Mouse (Mus musculus) brown adipose tissue, adult 24 weeks (tissue): ENCODE measurements around the gene Nup188. TPM values are rescaled to one million over a fixed set of nuclear protein-coding genes. Genes with fewer than 3 reads are reported as not detected.

Experiments used
- H3K27ac ChIP-seq: fragments of 200-500 bp; replicated peaks from 2 replicates; pipeline ENCODE4 v1.5.1; 2012; ENCODE audit warnings: low read depth, mild to moderate bottlenecking, low read length
- H3K4me1 ChIP-seq: fragments of 200-500 bp; 2 replicates; pipeline ENCODE4 v1.6.1; 2012; ENCODE audit warnings: low read length, mixed read lengths; ENCODE audit not compliant: control insufficient read depth, insufficient read depth, insufficient read length
- H3K4me3 ChIP-seq: fragments of 200-500 bp; 2 replicates; pipeline ENCODE4 v1.5.1; 2012; ENCODE audit warnings: low read depth, mild to moderate bottlenecking, low read length, moderate library complexity; ENCODE audit not compliant: insufficient read depth
- polyA plus RNA-seq: library from polyadenylated mRNA; stranded (reverse); fragments of >200 nt; gene quantifications from 2 replicates; pipeline ENCODE4 v1.2.4, GENCODE M21; 2012; ENCODE audit not compliant: missing spikeins, insufficient read depth, insufficient read length

The Nup188 gene
- polyA plus RNA-seq, 1 experiment = 19.5 TPM

GRCm38 (mm10) chr2:30299525-30299924 is 13.3 kb downstream of the Nup188 start:
- no peak overlapping the region for H3K4me3 ChIP-seq
- H3K4me1 ChIP-seq = no peaks in the 10 kb centered on the region
- H3K27ac ChIP-seq = no peak overlapping the region

- Histone ChIP-seq H3K4me1 (no peaks in the 10 kb centered on the region), H3K27ac (no peak overlapping the region), H3K4me3 (no peak overlapping the region)
Measured at GRCm38 (mm10) chr2:30299966-30300365, 13.8 kb downstream of the Nup188 start.

GRCm38 (mm10) chr2:30306087-30306486 is 19.9 kb downstream of the Nup188 start:
- no peak overlapping the region for H3K4me3 ChIP-seq
- H3K4me1 ChIP-seq = no peaks in the 10 kb centered on the region

GRCm38 (mm10) chr2:30309351-30309750 is 23.2 kb downstream of the Nup188 start:
- Histone ChIP-seq H3K4me3 (no peak overlapping the region), H3K4me1 (no peaks in the 10 kb centered on the region), H3K27ac (no peak overlapping the region)

More at GRCm38 (mm10) chr2:30306087-30306486, 19.9 kb downstream of the Nup188 start:
- H3K27ac ChIP-seq = no peak overlapping the region

GRCm38 (mm10) chr2:30311481-30311880 is 25.3 kb downstream of the Nup188 start:
- Histone ChIP-seq H3K4me1 (no peaks in the 10 kb centered on the region), H3K27ac (no peak overlapping the region), H3K4me3 (no peak overlapping the region)

DNA sequence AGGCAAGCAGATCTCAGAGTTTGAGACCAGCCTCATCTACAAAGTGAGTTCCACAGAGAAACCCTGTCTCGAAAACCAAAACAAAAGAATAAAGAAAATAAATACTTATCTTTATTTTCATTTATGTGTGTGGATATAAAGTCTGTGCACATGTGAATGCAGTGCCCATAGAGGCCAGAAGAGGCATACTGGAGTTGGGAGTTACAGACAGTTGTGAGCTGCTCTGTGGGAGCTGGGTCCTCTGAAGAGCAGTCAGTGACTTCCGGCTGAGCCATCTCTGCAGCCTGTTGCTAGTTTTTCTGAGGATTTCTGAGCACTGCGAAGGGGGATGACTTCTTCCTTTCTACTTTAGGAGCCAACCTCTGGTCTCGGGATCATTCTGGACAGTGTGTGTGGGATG is 29.9 kb downstream of the Nup188 start:
- Histone ChIP-seq H3K4me1 (no peaks in the 10 kb centered on the region), H3K4me3 (no peak overlapping the region)

DNA sequence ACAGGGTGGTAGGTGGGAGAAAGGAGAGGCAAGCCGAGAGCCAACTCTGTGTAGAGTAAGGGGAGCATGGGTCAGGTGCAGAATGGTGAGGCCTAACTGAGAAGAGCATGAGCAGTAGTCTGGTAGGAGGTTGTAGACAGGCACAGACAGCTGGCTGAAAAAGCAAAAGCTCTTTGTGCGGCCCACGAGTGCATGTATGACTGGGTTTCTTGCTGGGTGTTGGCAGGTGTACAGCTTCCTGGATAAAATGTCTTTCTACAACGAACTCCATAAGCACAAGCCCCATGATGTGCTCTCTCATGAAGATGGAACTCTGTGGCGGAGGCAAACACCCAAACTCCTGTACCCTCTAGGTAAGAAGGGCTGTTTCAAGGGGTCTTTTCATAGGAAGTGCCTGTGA is 30.8 kb downstream of the Nup188 start:
- Histone ChIP-seq H3K4me1 (no peaks in the 10 kb centered on the region), H3K4me3 (no peak overlapping the region), H3K27ac (no peak overlapping the region)

More for the DNA sequence above, 29.9 kb downstream of the Nup188 start:
- no peak overlapping the region for H3K27ac ChIP-seq

GRCm38 (mm10) chr2:30319260-30319659 is 33.1 kb downstream of the Nup188 start:
- Histone ChIP-seq H3K27ac (no peak overlapping the region), H3K4me1 (no peaks in the 10 kb centered on the region), H3K4me3 (no peak overlapping the region)

- no peak overlapping the region for H3K27ac ChIP-seq
- H3K4me1 ChIP-seq = no peaks in the 10 kb centered on the region
- no peak overlapping the region for H3K4me3 ChIP-seq
Measured at GRCm38 (mm10) chr2:30323111-30323510, 36.9 kb downstream of the Nup188 start.

GRCm38 (mm10) chr2:30325296-30325695 is 39.1 kb downstream of the Nup188 start:
- H3K4me1 ChIP-seq = no peaks in the 10 kb centered on the region; the same call in 1 of the 2 replicates
- no peak overlapping the region for H3K27ac ChIP-seq
- H3K4me3 ChIP-seq = no peak overlapping the region

GRCm38 (mm10) chr2:30327276-30327675 is 41.1 kb downstream of the Nup188 start:
- Histone ChIP-seq H3K4me3 (no peak overlapping the region), H3K4me1 (no peaks in the 10 kb centered on the region; the same call in 1 of the 2 replicates), H3K27ac (no peak overlapping the region)

GRCm38 (mm10) chr2:30328791-30329190 is 42.6 kb downstream of the Nup188 start:
- no peak overlapping the region for H3K4me3 ChIP-seq
- H3K4me1 ChIP-seq = no peaks in the 10 kb centered on the region; the same call in 1 of the 2 replicates
- H3K27ac ChIP-seq = no peak overlapping the region

- no peak overlapping the region for H3K27ac ChIP-seq
- H3K4me3 ChIP-seq = no peak overlapping the region
- H3K4me1 ChIP-seq = no peaks in the 10 kb centered on the region
Measured at GRCm38 (mm10) chr2:30335324-30335723, 49.1 kb downstream of the Nup188 start.

DNA sequence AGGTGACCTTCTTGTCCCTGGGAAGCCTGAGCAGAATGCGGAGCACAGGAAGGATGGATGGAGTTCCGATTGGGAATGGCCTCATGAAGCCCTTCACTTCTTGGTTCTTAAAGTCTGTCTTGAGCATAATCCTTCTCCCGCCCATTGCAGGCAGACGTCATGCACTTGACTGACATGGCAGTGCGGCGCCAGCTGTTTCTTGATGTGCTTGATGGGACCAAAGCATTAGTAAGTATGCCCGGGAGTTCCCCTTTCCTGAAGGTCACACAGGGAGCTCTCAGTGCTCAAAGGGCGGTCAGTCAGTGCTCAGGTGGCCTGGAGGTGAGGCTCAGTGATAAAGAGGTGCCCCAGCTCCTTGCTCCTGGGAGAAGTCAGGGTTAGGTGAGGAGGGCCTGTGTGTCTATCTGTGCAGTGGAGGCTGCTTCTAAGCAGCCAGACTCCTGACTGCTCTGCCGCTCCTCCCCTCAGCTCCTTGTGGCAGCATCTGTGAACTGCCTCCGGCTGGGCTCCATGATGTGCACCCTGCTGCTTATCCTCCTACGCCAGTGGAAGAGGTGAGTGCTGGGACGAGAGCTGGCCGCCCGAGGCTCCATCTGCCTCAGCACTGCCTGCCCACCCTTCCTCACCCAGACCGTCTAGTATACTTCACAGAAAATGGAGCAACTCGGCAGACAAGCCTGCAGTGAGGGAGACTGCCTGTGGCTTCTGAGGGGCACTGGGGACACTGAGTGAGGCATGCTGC is 50.1 kb downstream of the Nup188 start:
- no peaks in the 10 kb centered on the region for H3K4me1 ChIP-seq
- H3K27ac ChIP-seq = no peak overlapping the region
- no peak overlapping the region for H3K4me3 ChIP-seq

DNA sequence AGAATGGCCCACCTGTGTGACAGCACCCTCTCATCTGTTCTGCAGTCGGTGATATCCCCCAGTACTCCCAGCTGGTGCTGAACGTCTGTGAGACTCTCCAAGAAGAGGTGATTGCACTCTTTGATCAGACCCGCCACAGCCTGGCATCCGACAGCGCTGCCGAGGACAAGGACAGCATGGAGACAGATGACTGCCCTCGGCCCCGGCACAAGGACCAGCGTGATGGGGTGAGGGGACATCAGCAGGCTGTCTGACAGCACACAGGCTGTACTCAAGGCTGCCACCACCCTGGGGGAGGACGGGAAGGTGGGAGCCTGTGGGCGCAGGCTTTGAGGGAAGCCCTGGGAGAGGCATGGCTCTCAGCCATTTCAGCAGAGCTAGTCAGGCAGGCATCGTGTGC is 51.0 kb downstream of the Nup188 start:
- Histone ChIP-seq H3K27ac (no peak overlapping the region), H3K4me1 (no peaks in the 10 kb centered on the region), H3K4me3 (no peak overlapping the region)

- H3K4me1 ChIP-seq = no peaks in the 10 kb centered on the region; the same call in 1 of the 2 replicates
- no peak overlapping the region for H3K27ac ChIP-seq
- no peak overlapping the region for H3K4me3 ChIP-seq
Measured at GRCm38 (mm10) chr2:30342061-30342460, 55.9 kb downstream of the Nup188 start.
